ENCODE assay signal across 8 mouse cellular contexts in the genomic region with DNA sequence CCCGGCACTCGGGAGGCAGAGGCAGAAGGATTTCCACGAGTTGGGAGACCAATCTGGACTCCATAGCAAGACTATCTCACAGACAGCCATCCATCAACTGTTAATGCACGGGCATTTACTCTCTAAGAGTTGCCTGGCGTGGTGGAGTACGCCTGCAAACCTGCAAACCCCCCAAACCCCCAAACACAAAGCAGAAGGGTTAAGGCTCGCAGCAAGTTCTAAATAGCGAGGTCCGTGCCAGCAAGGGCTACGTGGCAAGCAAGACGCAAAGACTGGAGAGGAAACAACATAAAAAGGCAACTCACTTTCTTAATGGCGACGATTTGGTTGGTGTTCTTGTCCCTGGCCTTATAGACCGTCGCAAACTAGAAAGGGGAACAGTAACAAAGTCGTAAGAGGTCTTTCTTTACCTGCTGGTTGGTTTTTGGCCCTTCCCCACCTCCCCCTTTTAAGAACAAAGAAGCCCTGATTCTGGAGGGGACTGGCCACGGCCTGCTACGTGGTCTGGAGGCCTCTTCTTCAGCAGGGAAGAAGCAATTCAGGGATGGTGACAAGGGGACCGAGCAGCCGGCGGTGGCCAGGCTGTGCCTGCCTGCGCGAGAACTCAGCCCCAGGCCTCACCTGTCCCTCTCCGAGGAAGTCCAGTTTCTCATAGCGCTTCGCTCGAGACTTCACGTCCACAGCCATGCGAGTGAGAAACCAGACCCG. TPM values are rescaled to one million over a fixed set of nuclear protein-coding genes. Genes with fewer than 3 reads are reported as not detected.
DNase-seq lines count a peak whose midpoint lies in the region; ATAC-seq and TF ChIP-seq lines count a peak whose summit lies in the region.

No protein-coding gene starts in this region.

- peak overlapping the region; percentile 84 for H3K9ac ChIP-seq in neural tube, embryonic 11.5 days (ENCODE audit: low read length)
- H3K9ac ChIP-seq in forebrain, embryonic 16.5 days (replicated peaks; ENCODE audit: low read depth, low read length) = peak overlapping the region; percentile 89
- H3K9ac ChIP-seq in kidney, postnatal 0 days (ENCODE audit: low read depth, low read length) = peak overlapping the region; percentile 87
- H3K9ac ChIP-seq in midbrain, embryonic 12.5 days (replicated peaks) = peak overlapping the region; percentile 89

- H3K27me3 ChIP-seq in neural tube, embryonic 11.5 days (ENCODE audit: control insufficient read depth, insufficient read depth, low read length) = no peaks in the 10 kb centered on the region
- H3K27me3 ChIP-seq in forebrain, embryonic 16.5 days (replicated peaks; ENCODE audit: control insufficient read depth, insufficient read depth, low read length) = no peaks in the 10 kb centered on the region
- no peaks in the 10 kb centered on the region for H3K27me3 ChIP-seq in kidney, postnatal 0 days (ENCODE audit: insufficient read depth, low read length)
- H3K27me3 ChIP-seq in midbrain, embryonic 12.5 days = no peaks in the 10 kb centered on the region

- H3K9me3 ChIP-seq in neural tube, embryonic 11.5 days (ENCODE audit: control insufficient read depth, low read length) = no peaks in the 10 kb centered on the region
- H3K9me3 ChIP-seq in forebrain, embryonic 16.5 days (ENCODE audit: control insufficient read depth, low read length) = no peaks in the 10 kb centered on the region
- no peaks in the 10 kb centered on the region for H3K9me3 ChIP-seq in kidney, postnatal 0 days (replicated peaks; ENCODE audit: low read length)
- H3K9me3 ChIP-seq in midbrain, embryonic 12.5 days = no peaks in the 10 kb centered on the region

- H3K27ac ChIP-seq in neural tube, embryonic 11.5 days (ENCODE audit: low read depth, low read length) = peak overlapping the region; percentile 81
- H3K27ac ChIP-seq in brown adipose tissue, adult 24 weeks (replicated peaks; ENCODE audit: low read depth, low read length) = peak overlapping the region; percentile 78
- peak overlapping the region; percentile 88 for H3K27ac ChIP-seq in forebrain, embryonic 16.5 days (ENCODE audit: low read length)
- peak overlapping the region; percentile 98 for H3K27ac ChIP-seq in kidney, postnatal 0 days
- H3K27ac ChIP-seq in midbrain, embryonic 12.5 days (replicated peaks) = peak overlapping the region; percentile 86

- peaks cover 6% of the 10 kb centered on the region; the same call in 1 of the 2 replicates for H3K36me3 ChIP-seq in neural tube, embryonic 11.5 days (ENCODE audit: control insufficient read depth, insufficient read depth, low read length)
- H3K36me3 ChIP-seq in forebrain, embryonic 16.5 days (ENCODE audit: control insufficient read depth, insufficient read depth) = peaks cover 4% of the 10 kb centered on the region
- H3K36me3 ChIP-seq in kidney, postnatal 0 days (ENCODE audit: insufficient read depth, low read length) = peaks cover 9% of the 10 kb centered on the region
- H3K36me3 ChIP-seq in midbrain, embryonic 12.5 days = peaks cover 22% of the 10 kb centered on the region

- H3K4me1 ChIP-seq in neural tube, embryonic 11.5 days (ENCODE audit: control insufficient read depth, insufficient read depth, low read length) = no peaks in the 10 kb centered on the region
- H3K4me1 ChIP-seq in brown adipose tissue, adult 24 weeks (ENCODE audit: control insufficient read depth, insufficient read depth, insufficient read length, low read length) = peaks cover 9% of the 10 kb centered on the region
- H3K4me1 ChIP-seq in forebrain, embryonic 16.5 days (replicated peaks; ENCODE audit: control insufficient read depth, insufficient read depth, low read length) = peaks cover 14% of the 10 kb centered on the region
- 0 out of 2 replicates have a peak, but pooled peaks cover 7% of the 10 kb centered on the region for H3K4me1 ChIP-seq in kidney, postnatal 0 days (replicated peaks; ENCODE audit: insufficient read depth, low read length)
- peaks cover 12% of the 10 kb centered on the region for H3K4me1 ChIP-seq in midbrain, embryonic 12.5 days

- H3K4me2 ChIP-seq in neural tube, embryonic 11.5 days (ENCODE audit: low read depth) = peak overlapping the region; percentile 54
- peak overlapping the region; percentile 76 for H3K4me2 ChIP-seq in forebrain, embryonic 16.5 days (ENCODE audit: low read length)
- H3K4me2 ChIP-seq in kidney, postnatal 0 days (ENCODE audit: low read length) = peak overlapping the region; percentile 83
- H3K4me2 ChIP-seq in midbrain, embryonic 12.5 days (replicated peaks) = peak overlapping the region; percentile 79

- H3K4me3 ChIP-seq in neural tube, embryonic 11.5 days (ENCODE audit: low read depth, low read length) = peak overlapping the region; percentile 89
- peak overlapping the region; percentile 78 for H3K4me3 ChIP-seq in brown adipose tissue, adult 24 weeks (ENCODE audit: insufficient read depth, low read depth, low read length)
- H3K4me3 ChIP-seq in forebrain, embryonic 16.5 days (replicated peaks; ENCODE audit: low read length) = peak overlapping the region; percentile 86
- H3K4me3 ChIP-seq in kidney, postnatal 0 days (replicated peaks; ENCODE audit: low read depth, low read length) = peak overlapping the region; percentile 85
- peak overlapping the region; percentile 79 for H3K4me3 ChIP-seq in midbrain, embryonic 12.5 days

- TF ChIP-seq CTCF in kidney, postnatal 0 days (IDR thresholded peaks at IDR 0.05; ENCODE audit: low read depth) = no peak

- DNase-seq in neural tube, embryonic 11.5 days (ENCODE audit: low spot score) = no peak
- DNase-seq in neural tube, embryonic 10.5 days (ENCODE audit: extremely low spot score, low spot score) = no peak
- DNase-seq in kidney, postnatal 0 days (ENCODE audit: low spot score) = no peak
- no peak for DNase-seq in Muller cell, postnatal 12 days (ENCODE audit: inconsistent ontology term)
- no peak for DNase-seq in adrenal gland, postnatal 25 days

- 2% methylated on average over 30 of the region's 30 CpGs for WGBS in neural tube, embryonic 11.5 days
- 1% methylated on average over 30 of the region's 30 CpGs for WGBS in forebrain, embryonic 16.5 days
- under 1% methylated on average over 30 of the region's 30 CpGs for WGBS in kidney, postnatal 0 days
- 2% methylated on average over 30 of the region's 30 CpGs for WGBS in midbrain, embryonic 12.5 days

- ATAC-seq in neural tube, embryonic 11.5 days (ENCODE audit: insufficient read depth, low FRiP score, low TSS enrichment) = peak; percentile 79
- peak; percentile 81 for ATAC-seq in forebrain, embryonic 16.5 days
- ATAC-seq in kidney, postnatal 0 days (replicated peaks; ENCODE audit: low FRiP score, low read depth) = no peak
- peak; percentile 90; the same call in 1 of the 2 replicates for ATAC-seq in midbrain, embryonic 12.5 days (ENCODE audit: low FRiP score, low read depth)

RNA-seq across cellular contexts. Expression of a gene that starts 0.4 kb away (rescaled TPM):
- 69.0 and 77.0 TPM in 2 replicates for polyA plus RNA-seq in neural tube, embryonic 11.5 days (2014; fragmentation: Nextera tagmentation; extraction: Ambion mirVana)
- 23.5 and 26.2 TPM in 2 replicates for polyA plus RNA-seq in brown adipose tissue, adult 24 weeks (2012; ENCODE audit: insufficient read depth, insufficient read length, missing spikeins)
- 56.5 and 56.9 TPM in 2 replicates for polyA plus RNA-seq in forebrain, embryonic 16.5 days (2015; fragmentation: Nextera tagmentation; extraction: Ambion mirVana)
- 87.2 and 89.1 TPM in 2 replicates for polyA plus RNA-seq in kidney, postnatal 0 days (2015; fragmentation: Nextera tagmentation; extraction: Ambion mirVana)
- 63.2 and 67.5 TPM in 2 replicates for polyA plus RNA-seq in midbrain, embryonic 12.5 days (2016; fragmentation: Nextera tagmentation; extraction: Ambion mirVana)
- total RNA-seq in adrenal gland, postnatal 25 days (2021) = 38.5 and 45.6 TPM in 2 replicates

RNA-seq across cellular contexts. Expression of a gene that starts 14.2 kb away (rescaled TPM):
- polyA plus RNA-seq in neural tube, embryonic 11.5 days (2014; fragmentation: Nextera tagmentation; extraction: Ambion mirVana) = 129 and 144 TPM in 2 replicates
- polyA plus RNA-seq in brown adipose tissue, adult 24 weeks (2012; ENCODE audit: insufficient read depth, insufficient read length, missing spikeins) = 689 and 913 TPM in 2 replicates
- polyA plus RNA-seq in forebrain, embryonic 16.5 days (2015; fragmentation: Nextera tagmentation; extraction: Ambion mirVana) = 112 and 119 TPM in 2 replicates
- polyA plus RNA-seq in kidney, postnatal 0 days (2015; fragmentation: Nextera tagmentation; extraction: Ambion mirVana) = 255 and 260 TPM in 2 replicates
- 125 and 135 TPM in 2 replicates for polyA plus RNA-seq in midbrain, embryonic 12.5 days (2016; fragmentation: Nextera tagmentation; extraction: Ambion mirVana)
- total RNA-seq in adrenal gland, postnatal 25 days (2021) = 116 and 146 TPM in 2 replicates

RNA-seq across cellular contexts. Expression of a gene that starts 45.4 kb away (rescaled TPM):
- polyA plus RNA-seq in neural tube, embryonic 11.5 days (2014; fragmentation: Nextera tagmentation; extraction: Ambion mirVana) = 44.0 and 48.3 TPM in 2 replicates
- polyA plus RNA-seq in brown adipose tissue, adult 24 weeks (2012; ENCODE audit: insufficient read depth, insufficient read length, missing spikeins) = not detected in 2 replicates
- polyA plus RNA-seq in forebrain, embryonic 16.5 days (2015; fragmentation: Nextera tagmentation; extraction: Ambion mirVana) = 13.4 and 14.7 TPM in 2 replicates
- polyA plus RNA-seq in kidney, postnatal 0 days (2015; fragmentation: Nextera tagmentation; extraction: Ambion mirVana) = 20.9 and 23.8 TPM in 2 replicates
- polyA plus RNA-seq in midbrain, embryonic 12.5 days (2016; fragmentation: Nextera tagmentation; extraction: Ambion mirVana) = 34.0 and 35.0 TPM in 2 replicates
- 2.1 and 2.5 TPM in 2 replicates for total RNA-seq in adrenal gland, postnatal 25 days (2021)

RNA-seq across cellular contexts. Expression of a gene that starts 56.1 kb away (rescaled TPM):
- polyA plus RNA-seq in neural tube, embryonic 11.5 days (2014; fragmentation: Nextera tagmentation; extraction: Ambion mirVana) = 343 and 345 TPM in 2 replicates
- polyA plus RNA-seq in brown adipose tissue, adult 24 weeks (2012; ENCODE audit: insufficient read depth, insufficient read length, missing spikeins) = not detected in 2 replicates
- polyA plus RNA-seq in forebrain, embryonic 16.5 days (2015; fragmentation: Nextera tagmentation; extraction: Ambion mirVana) = 102 and 131 TPM in 2 replicates
- polyA plus RNA-seq in kidney, postnatal 0 days (2015; fragmentation: Nextera tagmentation; extraction: Ambion mirVana) = 101 and 103 TPM in 2 replicates
- polyA plus RNA-seq in midbrain, embryonic 12.5 days (2016; fragmentation: Nextera tagmentation; extraction: Ambion mirVana) = 278 and 279 TPM in 2 replicates
- total RNA-seq in adrenal gland, postnatal 25 days (2021) = 9.4 and 12.2 TPM in 2 replicates

Comparison
In these comparisons a context has a peak if more than half of its experiments do, and no peak if none do; other contexts are left out.
1. RNA of a gene that starts 45.4 kb away (polyA plus RNA-seq): 44.0 to 48.3 TPM in neural tube, embryonic 11.5 days, 34.0 to 35.0 TPM in midbrain, embryonic 12.5 days, 20.9 to 23.8 TPM in kidney, postnatal 0 days and 13.4 to 14.7 TPM in forebrain, embryonic 16.5 days; not detected in brown adipose tissue, adult 24 weeks; every median in the first group is over 10 times any median in the second.
2. Peak in every context shown above with its lines, with median percentiles within 50 percentile points of each other: H3K27ac ChIP-seq, H3K4me2 ChIP-seq, H3K4me3 ChIP-seq and H3K9ac ChIP-seq.